Mouse (Mus musculus) yolk sac, embryonic 10.5 days (tissue): ENCODE measurements around the gene Apoc1.
"Not testable (repeated sequence)": the region's sequence is repeated elsewhere in the genome, so short reads cannot be mapped to it uniquely, and the experiment has no call there.

ENCODE experiments used
- DNase-seq: peaks from one replicate; pipeline ENCODE4 v3.0.0-alpha.2; 2017; ENCODE audit warnings: low spot score

The Apoc1 gene

DNA sequence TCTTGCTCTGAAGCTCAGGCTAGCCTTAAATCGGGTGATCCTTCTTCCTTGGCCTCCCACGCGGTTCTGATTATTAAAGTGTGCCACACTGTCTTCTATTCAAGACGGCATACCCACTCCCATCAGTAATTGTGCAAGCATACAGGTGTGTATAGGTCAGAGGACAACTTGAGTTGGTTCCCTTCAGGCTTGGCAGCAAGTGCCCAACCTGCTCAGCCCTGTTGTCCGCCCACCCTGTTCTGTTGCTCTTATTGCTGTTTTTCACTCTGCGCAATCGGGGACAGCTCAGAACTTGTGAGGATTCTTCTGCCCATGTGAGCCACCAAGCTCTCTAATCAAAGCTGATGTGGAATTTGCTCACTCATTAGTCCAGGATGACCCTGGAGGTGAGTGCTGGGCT lies 12.8 kb upstream of the Apoc1 start:
- no peak for DNase-seq

- DNase-seq: no peak
These were observed 12.0 kb upstream of the Apoc1 start for GRCm38 (mm10) chr7:19704475-19704874.

GRCm38 (mm10) chr7:19702859-19703555 lies 10.5 kb upstream of the Apoc1 start:
- no peak for DNase-seq

DNA sequence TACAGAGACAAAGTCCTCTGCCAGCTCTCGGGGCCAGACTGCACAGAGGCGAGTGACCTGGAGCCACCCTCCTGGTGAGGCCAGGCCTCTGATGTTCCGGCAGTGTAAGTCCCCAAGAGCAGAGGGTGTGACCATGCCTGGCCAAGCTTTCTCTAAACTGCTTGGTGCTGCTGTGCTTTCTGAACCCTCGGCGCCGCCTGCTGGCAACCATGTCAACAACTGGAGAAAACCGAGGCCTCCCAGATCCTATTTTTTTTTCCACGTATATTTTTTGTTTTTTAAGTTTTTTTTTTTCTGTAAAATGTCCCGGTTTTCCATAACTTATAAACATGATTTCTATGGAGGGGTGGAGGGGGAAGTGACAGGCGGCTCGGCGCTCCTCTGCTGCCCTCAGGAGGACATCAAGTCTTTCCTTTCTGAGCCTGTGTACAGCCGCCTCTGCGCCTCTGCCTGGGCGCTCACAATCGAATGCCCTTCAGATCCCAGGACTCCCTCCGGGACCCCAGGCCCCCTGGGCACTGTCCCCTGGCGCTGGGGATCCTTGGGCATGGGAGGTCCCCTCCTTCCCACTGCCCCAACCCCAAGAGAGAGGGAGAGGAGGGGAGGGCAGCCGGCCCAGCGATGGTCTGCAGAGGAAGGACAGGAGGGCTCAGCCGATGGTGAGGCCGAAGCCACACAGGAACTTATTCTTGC lies 8.8 kb upstream of the Apoc1 start:
- peak; percentile 94 for DNase-seq

- no peak for DNase-seq
These were observed 8.0 kb upstream of the Apoc1 start for GRCm38 (mm10) chr7:19700299-19701068.

- DNase-seq: no peak
These were observed 7.3 kb upstream of the Apoc1 start for GRCm38 (mm10) chr7:19699827-19700148.

GRCm38 (mm10) chr7:19698907-19699826 lies 6.7 kb upstream of the Apoc1 start, which contains the start of gene Apoe:
Apoe (minus strand) TSS chr7:19699188.
- peak; percentile 91 for DNase-seq

GRCm38 (mm10) chr7:19697949-19698906 lies 5.8 kb upstream of the Apoc1 start:
- peak; percentile 68 for DNase-seq

DNA sequence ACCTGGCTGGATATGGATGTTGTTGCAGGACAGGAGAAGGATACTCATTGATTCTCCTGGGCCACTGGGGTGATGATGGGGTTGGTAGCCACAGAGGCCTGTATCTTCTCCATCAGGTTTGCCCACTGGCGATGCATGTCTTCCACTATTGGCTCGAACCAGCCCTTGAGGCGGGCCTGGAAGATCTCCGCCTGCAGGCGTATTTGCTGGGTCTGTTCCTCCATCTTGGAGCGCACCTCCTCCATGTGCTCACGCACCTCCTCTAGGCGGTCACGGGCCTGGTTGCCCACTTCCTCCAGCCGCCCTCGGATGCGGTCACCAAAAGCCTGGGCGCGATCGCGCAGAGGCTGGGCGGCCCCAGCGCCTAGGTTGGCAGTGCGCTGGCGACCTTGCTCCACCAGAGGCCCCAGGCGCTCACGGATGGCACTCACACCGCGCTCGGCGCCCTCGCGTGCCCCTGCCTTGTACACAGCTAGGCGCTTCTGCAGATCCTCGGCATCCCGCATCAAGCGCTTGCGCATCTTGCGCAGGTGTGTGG lies 3.9 kb upstream of the Apoc1 start:
- DNase-seq: peak; percentile 45

- peak; percentile 59 for DNase-seq
These were observed 3.4 kb upstream of the Apoc1 start for GRCm38 (mm10) chr7:19695881-19696280.

DNA sequence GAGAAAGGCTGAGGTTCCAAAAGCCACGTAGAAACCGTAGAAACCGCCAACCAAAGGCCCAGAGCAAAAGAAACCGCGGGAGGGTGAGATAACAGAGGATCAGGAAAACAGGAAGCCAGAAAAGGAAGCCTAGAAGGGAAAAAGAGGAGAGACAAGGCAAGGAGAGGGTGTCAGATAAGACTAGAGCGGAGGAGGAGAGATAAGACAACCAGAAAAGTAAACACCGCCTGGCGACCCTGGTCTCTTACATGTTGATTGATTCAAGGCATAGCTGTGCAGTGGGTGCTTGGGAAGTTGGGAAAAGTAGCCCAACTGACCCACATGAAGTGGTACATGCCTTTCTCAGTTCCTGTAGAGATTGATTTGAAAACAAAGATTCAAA lies 2.7 kb upstream of the Apoc1 start:
- peak; percentile 77 for DNase-seq

- DNase-seq: no peak
These were observed 2.1 kb upstream of the Apoc1 start for GRCm38 (mm10) chr7:19694336-19695212.

DNA sequence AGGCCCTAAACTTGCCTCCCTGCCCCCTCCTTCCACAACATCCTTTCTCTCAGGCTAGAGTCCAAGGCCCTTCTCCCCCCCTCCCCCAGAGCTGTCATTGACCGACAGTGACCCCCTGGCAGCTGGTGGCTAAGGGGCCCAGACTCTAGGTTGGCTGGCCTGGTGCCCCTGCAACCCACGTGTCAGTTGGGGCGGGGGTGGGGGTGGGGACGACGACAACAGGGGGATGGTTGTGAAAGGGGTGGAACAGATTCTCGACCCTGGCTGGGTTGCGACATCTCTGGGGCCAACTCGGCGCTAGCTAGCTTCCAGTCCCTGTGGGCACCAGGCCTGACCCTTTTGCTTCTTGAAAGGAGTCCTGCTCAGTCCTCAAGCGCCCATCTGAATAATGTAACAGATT lies 961 bp upstream of the Apoc1 start:
- peak; percentile 74 for DNase-seq

DNA sequence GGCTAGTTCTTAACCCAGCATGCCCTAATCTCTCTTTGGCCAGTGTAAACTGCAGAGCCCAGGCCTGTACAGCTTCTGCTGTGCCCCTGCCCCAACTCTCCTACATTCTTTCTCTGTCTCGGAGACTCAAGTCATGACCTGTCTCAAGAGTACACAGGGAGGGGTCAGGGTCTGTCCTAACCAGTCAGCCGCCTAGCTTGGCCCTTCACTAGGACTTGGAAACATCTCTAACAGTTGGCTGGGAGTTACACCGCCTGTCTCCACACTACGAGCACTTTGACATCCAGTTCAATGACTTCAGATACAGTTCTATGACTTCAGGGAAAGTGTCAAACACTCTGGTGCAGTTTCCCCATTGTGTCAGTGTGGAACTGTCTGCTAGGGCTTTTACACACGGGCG lies 1.0 kb downstream of the Apoc1 start:
- DNase-seq: peak; percentile 65

DNA sequence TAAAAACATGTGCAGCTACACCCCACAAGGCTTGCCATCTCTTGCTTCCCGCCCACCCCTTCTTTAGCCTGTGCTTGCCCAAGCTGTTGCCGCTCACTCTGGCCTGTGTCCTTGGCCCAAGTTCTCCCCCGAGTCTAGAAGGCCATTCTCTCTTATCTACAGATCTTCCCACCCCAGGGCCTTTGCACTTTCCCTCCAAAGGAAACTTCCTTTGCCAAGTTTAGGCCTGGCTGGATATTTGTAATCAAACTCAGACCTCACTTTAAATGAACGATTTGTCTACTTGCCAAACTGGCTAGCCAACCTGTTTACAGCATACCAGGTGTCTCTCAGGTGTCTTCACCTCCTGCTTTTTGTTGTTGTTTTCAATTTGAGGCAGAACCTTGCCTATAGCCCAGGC lies 1.6 kb downstream of the Apoc1 start:
- no peak for DNase-seq

GRCm38 (mm10) chr7:19688611-19689010 lies 3.8 kb downstream of the Apoc1 start:
- no peak for DNase-seq

- no peak for DNase-seq
These were observed 4.4 kb downstream of the Apoc1 start for GRCm38 (mm10) chr7:19688101-19688500.

- not testable (repeated sequence) for DNase-seq
These were observed 5.4 kb downstream of the Apoc1 start for GRCm38 (mm10) chr7:19686927-19687583.

GRCm38 (mm10) chr7:19686521-19686920 lies 5.9 kb downstream of the Apoc1 start:
- peak; percentile 83 for DNase-seq
